Mouse (Mus musculus) neural tube, embryonic 11.5 days (tissue): ENCODE results near the gene Atp5d. TPM values are rescaled to one million over a fixed set of nuclear protein-coding genes. Genes with fewer than 3 reads are reported as not detected.

Source experiments
- ATAC-seq: fragments of 200-750 bp; cut with Nextera tagmentation; 2 replicates; pipeline ENCODE4 v1.8.0; 2017; ENCODE audit warnings: moderate number of reproducible peaks, mild to moderate bottlenecking, moderate TSS enrichment, moderate library complexity; ENCODE audit not compliant: insufficient read depth, low FRiP score, low TSS enrichment
- DNase-seq: peaks from one replicate; pipeline ENCODE4 v3.0.0-alpha.2; 2015; ENCODE audit warnings: low spot score
- H3K27ac ChIP-seq: fragments of 300-500 bp; sonication (generic); 2 replicates; pipeline ENCODE4 v1.5.1; 2014; ENCODE audit warnings: low read depth, mild to moderate bottlenecking, low read length
- H3K27me3 ChIP-seq: fragments of 300-500 bp; sonication (generic); 2 replicates; pipeline ENCODE4 v1.6.1; 2014; ENCODE audit warnings: mild to moderate bottlenecking, low read length, mixed read lengths; ENCODE audit not compliant: control insufficient read depth, insufficient read depth
- H3K36me3 ChIP-seq: fragments of 300-500 bp; sonication (generic); 2 replicates; pipeline ENCODE4 v1.6.1; 2014; ENCODE audit warnings: mild to moderate bottlenecking, low read length, moderate library complexity, mixed read lengths; ENCODE audit not compliant: control insufficient read depth, insufficient read depth
- H3K4me1 ChIP-seq: fragments of 300-500 bp; sonication (generic); 2 replicates; pipeline ENCODE4 v1.6.1; 2014; ENCODE audit warnings: low read length, mixed read lengths; ENCODE audit not compliant: control insufficient read depth, insufficient read depth
- H3K4me2 ChIP-seq: fragments of 300-500 bp; sonication (generic); 2 replicates; pipeline ENCODE4 v1.6.1; 2014; ENCODE audit warnings: low read depth, mild to moderate bottlenecking, moderate library complexity
- H3K4me3 ChIP-seq: fragments of 300-500 bp; sonication (generic); 2 replicates; pipeline ENCODE4 v1.5.1; 2014; ENCODE audit warnings: low read depth, low read length
- H3K9ac ChIP-seq: fragments of 300-500 bp; sonication (generic); 2 replicates; pipeline ENCODE4 v1.6.1; 2014; ENCODE audit warnings: mild to moderate bottlenecking, low read length
- H3K9me3 ChIP-seq: fragments of 300-500 bp; sonication (generic); 2 replicates; pipeline ENCODE4 v1.6.1; 2016; ENCODE audit warnings: low read length; ENCODE audit not compliant: control insufficient read depth
- WGBS: fragments of 180-500 bp; shearing (Covaris S2); extraction: QIAGEN DNeasy Blood & Tissue Kit; methylation state at CpG from one replicate; pipeline ENCODE4 v1.1.7; 2014; 5-methylcytosine and 5-hydroxymethylcytosine counted together
- polyA plus RNA-seq: library from polyadenylated mRNA; unstranded; fragments of >200 nt; fragmentation: Nextera tagmentation; extraction: Ambion mirVana; gene quantifications from 2 replicates; pipeline ENCODE4 v1.2.1, GENCODE M21; 2014

Atp5d gene
- polyA plus RNA-seq, 1 experiment from 2014 or later, result 386 TPM

- Histone ChIP-seq H3K4me2 (no peak overlapping the region), H3K36me3 (peaks cover 2% of the 10 kb centered on the region; the same call in 1 of the 2 replicates), H3K4me1 (peaks cover 9% of the 10 kb centered on the region; the same call in 1 of the 2 replicates), H3K27me3 (peaks cover 21% of the 10 kb centered on the region), H3K27ac (no peak overlapping the region), H3K4me3 (no peak overlapping the region), H3K9me3 (no peaks in the 10 kb centered on the region), H3K9ac (no peak overlapping the region)
- no peak for DNase-seq
- no peak for ATAC-seq
- 26% methylated on average over 27 of the region's 27 CpGs for WGBS
These were observed 48.2 kb downstream of the Atp5d start for GRCm38 (mm10) chr10:80186649-80187048.

GRCm38 (mm10) chr10:80187739-80188138, 49.3 kb downstream of the Atp5d start:
- WGBS, result 87% methylated on average over 10 of the region's 10 CpGs
- no peak overlapping the region for H3K9ac ChIP-seq

GRCm38 (mm10) chr10:80188453-80189024, 50.1 kb downstream of the Atp5d start:
- Histone ChIP-seq H3K27ac (no peak overlapping the region), H3K9ac (no peak overlapping the region), H3K9me3 (no peaks in the 10 kb centered on the region), H3K4me3 (no peak overlapping the region), H3K36me3 (peaks cover 2% of the 10 kb centered on the region; the same call in 1 of the 2 replicates), H3K27me3 (peaks cover 25% of the 10 kb centered on the region), H3K4me2 (no peak overlapping the region), H3K4me1 (peaks cover 7% of the 10 kb centered on the region; the same call in 1 of the 2 replicates)
- DNase-seq (no peak), ATAC-seq (no peak)
- WGBS, result 77% methylated on average over 15 of the region's 15 CpGs

More at GRCm38 (mm10) chr10:80187739-80188138, 49.3 kb downstream of the Atp5d start:
- Histone ChIP-seq H3K36me3 (peaks cover 2% of the 10 kb centered on the region; the same call in 1 of the 2 replicates), H3K9me3 (no peaks in the 10 kb centered on the region), H3K4me3 (no peak overlapping the region), H3K27me3 (peaks cover 22% of the 10 kb centered on the region), H3K27ac (no peak overlapping the region), H3K4me2 (no peak overlapping the region), H3K4me1 (peaks cover 7% of the 10 kb centered on the region; the same call in 1 of the 2 replicates)
- no peak for DNase-seq
- no peak for ATAC-seq

GRCm38 (mm10) chr10:80189999-80190398, 51.6 kb downstream of the Atp5d start:
- Histone ChIP-seq H3K9ac (peak overlapping the region; percentile 70), H3K4me1 (peaks cover 7% of the 10 kb centered on the region; the same call in 1 of the 2 replicates), H3K9me3 (no peaks in the 10 kb centered on the region), H3K4me2 (peak overlapping the region; percentile 60), H3K27ac (peak overlapping the region; percentile 69), H3K36me3 (peaks cover 2% of the 10 kb centered on the region; the same call in 1 of the 2 replicates), H3K27me3 (peaks cover 25% of the 10 kb centered on the region), H3K4me3 (peak overlapping the region; percentile 41)
- peak; percentile 59 for DNase-seq
- whole genome bisulfite sequencing, result 3% methylated on average over 21 of the region's 21 CpGs
- no peak for ATAC-seq

- Histone ChIP-seq H3K36me3 (peaks cover 2% of the 10 kb centered on the region; the same call in 1 of the 2 replicates), H3K27me3 (peaks cover 25% of the 10 kb centered on the region), H3K9me3 (no peaks in the 10 kb centered on the region), H3K4me3 (peak overlapping the region; percentile 41), H3K4me1 (peaks cover 7% of the 10 kb centered on the region; the same call in 1 of the 2 replicates), H3K4me2 (peak overlapping the region; percentile 60), H3K27ac (peak overlapping the region; percentile 69), H3K9ac (peak overlapping the region; percentile 70)
- WGBS, result under 1% methylated on average over 45 of the region's 48 CpGs
- ATAC-seq (peak; percentile 58), DNase-seq (peak; percentile 79)
These were observed 52.1 kb downstream of the Atp5d start for GRCm38 (mm10) chr10:80190491-80191051.

GRCm38 (mm10) chr10:80193976-80194375, 55.5 kb downstream of the Atp5d start:
- WGBS, result 78% methylated on average over 6 of the region's 6 CpGs
- H3K36me3 ChIP-seq, result 0 out of 2 replicates have a peak, but pooled peaks cover 1% of the 10 kb centered on the region
- peaks cover 16% of the 10 kb centered on the region; the same call in 1 of the 2 replicates for H3K27me3 ChIP-seq
- no peak for DNase-seq
- H3K9ac ChIP-seq, result no peak overlapping the region; the same call in 1 of the 2 replicates
- no peak overlapping the region for H3K4me3 ChIP-seq
- no peak for ATAC-seq
- H3K4me1 ChIP-seq, result peaks cover 7% of the 10 kb centered on the region; the same call in 1 of the 2 replicates
- no peak overlapping the region for H3K27ac ChIP-seq
- H3K4me2 ChIP-seq, result no peak overlapping the region
- H3K9me3 ChIP-seq, result no peaks in the 10 kb centered on the region

GRCm38 (mm10) chr10:80194441-80194840, 56.0 kb downstream of the Atp5d start:
- H3K9ac ChIP-seq, result peak overlapping the region; percentile 26; the same call in 1 of the 2 replicates
- H3K27me3 ChIP-seq, result peaks cover 13% of the 10 kb centered on the region; the same call in 1 of the 2 replicates
- H3K9me3 ChIP-seq, result no peaks in the 10 kb centered on the region
- no peaks in the 10 kb centered on the region for H3K36me3 ChIP-seq
- no peak for ATAC-seq
- WGBS, result 61% methylated on average over 8 of the region's 8 CpGs
- no peak overlapping the region for H3K4me2 ChIP-seq
- no peak overlapping the region for H3K27ac ChIP-seq
- no peak for DNase-seq
- no peak overlapping the region for H3K4me3 ChIP-seq
- H3K4me1 ChIP-seq, result peaks cover 7% of the 10 kb centered on the region; the same call in 1 of the 2 replicates
